Mouse (Mus musculus): ENCODE data around the gene Teddm2. TPM values are rescaled to one million over a fixed set of nuclear protein-coding genes. Genes with fewer than 3 reads are reported as not detected.

The Teddm2 gene
- polyA plus RNA-seq, 1 experiment from 2014 or later, result 0.46 TPM

DNA sequence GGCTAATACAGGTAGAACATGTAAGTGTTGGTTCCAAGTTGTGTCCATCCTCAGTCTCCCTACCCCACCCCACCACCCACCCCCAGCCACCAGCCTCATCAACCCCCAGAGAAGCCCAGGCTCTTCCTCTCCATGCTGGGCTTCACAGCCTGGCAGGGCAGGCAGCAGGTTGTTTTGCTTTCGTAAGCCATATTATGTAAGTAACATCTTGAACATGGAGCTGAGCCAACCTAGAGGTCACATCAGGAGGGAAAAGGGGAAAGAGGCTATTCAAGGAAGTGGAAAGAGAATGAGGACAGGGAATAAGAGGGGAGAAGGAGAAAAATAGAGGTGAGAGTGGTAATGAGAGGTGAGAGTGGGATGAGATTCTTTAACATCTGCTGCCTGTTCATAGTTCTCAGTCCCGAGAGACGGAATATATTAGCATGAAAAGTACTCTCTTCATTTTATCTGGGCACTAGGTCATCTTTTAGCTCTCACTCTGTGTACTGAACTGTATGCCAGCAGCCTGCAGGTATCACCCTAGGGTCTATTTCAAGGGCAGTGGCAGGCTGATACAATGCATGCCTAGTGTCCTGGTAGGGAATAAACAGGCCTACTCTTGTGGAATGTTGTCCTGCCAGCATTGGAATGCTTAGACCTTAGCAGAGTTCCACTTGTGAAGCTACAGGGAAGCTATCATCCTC is 18.6 kb upstream of the Teddm2 start:
- Histone ChIP-seq H3K9ac (no peak overlapping the region), H3K4me3 (no peak overlapping the region), H3K4me2 (replicated peaks) (no peak overlapping the region), H3K27me3 (no peaks in the 10 kb centered on the region), H3K27ac (no peak overlapping the region), H3K36me3 (no peaks in the 10 kb centered on the region), H3K4me1 (no peaks in the 10 kb centered on the region), H3K9me3 (no peaks in the 10 kb centered on the region)
- WGBS, result 83% methylated on average over 3 of the region's 3 CpGs
- ATAC-seq (ENCODE audit: low FRiP score, low read depth), result no peak

GRCm38 (mm10) chr1:153913869-153914268 is 13.8 kb upstream of the Teddm2 start:
- H3K9me3 ChIP-seq, result no peaks in the 10 kb centered on the region
- H3K27me3 ChIP-seq, result no peaks in the 10 kb centered on the region
- ATAC-seq (ENCODE audit: low FRiP score, low read depth), result no peak
- no peak overlapping the region for H3K4me3 ChIP-seq
- no peak overlapping the region for H3K9ac ChIP-seq
- no peaks in the 10 kb centered on the region for H3K4me1 ChIP-seq
- 85% methylated on average over 3 of the region's 3 CpGs for WGBS
- no peak overlapping the region for H3K4me2 ChIP-seq (replicated peaks)
- H3K36me3 ChIP-seq, result peaks cover 26% of the 10 kb centered on the region
- no peak overlapping the region for H3K27ac ChIP-seq

GRCm38 (mm10) chr1:153911276-153911795 is 11.3 kb upstream of the Teddm2 start:
- 81% methylated on average over 6 of the region's 6 CpGs for WGBS
- Histone ChIP-seq H3K27ac (no peak overlapping the region), H3K27me3 (no peaks in the 10 kb centered on the region), H3K4me1 (no peaks in the 10 kb centered on the region), H3K4me3 (no peak overlapping the region), H3K9me3 (no peaks in the 10 kb centered on the region), H3K36me3 (peaks cover 51% of the 10 kb centered on the region), H3K9ac (no peak overlapping the region), H3K4me2 (replicated peaks) (no peak overlapping the region)
- no peak for ATAC-seq (ENCODE audit: low FRiP score, low read depth)

- Histone ChIP-seq H3K9ac (no peak overlapping the region), H3K36me3 (peaks cover 60% of the 10 kb centered on the region), H3K4me3 (no peak overlapping the region), H3K27me3 (no peaks in the 10 kb centered on the region), H3K27ac (no peak overlapping the region), H3K9me3 (no peaks in the 10 kb centered on the region), H3K4me1 (no peaks in the 10 kb centered on the region), H3K4me2 (replicated peaks) (no peak overlapping the region)
- WGBS, result 95% methylated on average over 5 of the region's 5 CpGs
- no peak for ATAC-seq (ENCODE audit: low FRiP score, low read depth)
These were observed 10.4 kb upstream of the Teddm2 start for GRCm38 (mm10) chr1:153910423-153910822.

- Histone ChIP-seq H3K27me3 (no peaks in the 10 kb centered on the region), H3K27ac (no peak overlapping the region), H3K4me3 (no peak overlapping the region), H3K36me3 (peaks cover 65% of the 10 kb centered on the region), H3K4me1 (no peaks in the 10 kb centered on the region), H3K9me3 (no peaks in the 10 kb centered on the region), H3K9ac (no peak overlapping the region), H3K4me2 (replicated peaks) (no peak overlapping the region)
- no peak for ATAC-seq (ENCODE audit: low FRiP score, low read depth)
- WGBS, result 87% methylated on average over 9 of the region's 9 CpGs
These were observed 9.9 kb upstream of the Teddm2 start for GRCm38 (mm10) chr1:153909963-153910291.

DNA sequence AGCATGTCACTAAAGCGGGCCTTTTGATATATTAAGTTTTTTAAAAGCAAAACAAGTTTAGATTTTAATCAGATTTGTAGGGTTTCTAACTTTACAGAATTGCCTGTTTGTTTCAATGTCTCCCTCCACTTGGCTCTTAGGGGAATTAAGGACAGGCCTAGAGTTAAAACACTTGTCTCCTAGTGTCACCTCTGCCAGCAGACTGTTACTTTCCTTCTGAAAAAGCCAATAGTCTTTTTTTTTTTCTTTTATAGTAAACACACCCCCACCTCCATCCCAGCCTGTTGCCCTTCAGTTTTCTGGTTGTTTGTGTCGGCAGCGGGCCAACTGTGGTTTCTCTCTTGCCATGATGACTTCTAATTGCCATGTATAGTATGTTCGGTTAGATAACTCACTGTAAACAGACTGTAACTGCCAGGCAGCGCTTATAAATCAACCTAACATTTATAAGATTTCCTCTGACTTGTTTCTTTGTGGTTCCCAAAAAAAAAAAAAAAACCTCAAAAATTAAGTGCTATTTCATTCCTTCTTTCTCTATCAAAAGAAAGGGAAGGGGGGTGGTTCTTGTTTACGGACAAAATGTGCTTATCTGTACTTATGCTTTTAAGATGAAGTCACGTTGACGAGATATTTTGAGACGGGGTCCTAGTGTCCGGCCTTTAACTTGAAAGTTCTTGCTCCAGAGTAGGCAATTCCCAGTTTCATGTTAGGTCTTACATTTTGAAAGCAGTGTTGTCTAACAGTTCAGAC is 9.4 kb upstream of the Teddm2 start:
- WGBS, result 83% methylated on average over 10 of the region's 10 CpGs
- Histone ChIP-seq H3K36me3 (peaks cover 71% of the 10 kb centered on the region), H3K4me1 (no peaks in the 10 kb centered on the region), H3K4me3 (no peak overlapping the region), H3K27ac (no peak overlapping the region), H3K4me2 (replicated peaks) (no peak overlapping the region), H3K9ac (no peak overlapping the region), H3K27me3 (no peaks in the 10 kb centered on the region), H3K9me3 (no peaks in the 10 kb centered on the region)
- ATAC-seq (ENCODE audit: low FRiP score, low read depth), result no peak

DNA sequence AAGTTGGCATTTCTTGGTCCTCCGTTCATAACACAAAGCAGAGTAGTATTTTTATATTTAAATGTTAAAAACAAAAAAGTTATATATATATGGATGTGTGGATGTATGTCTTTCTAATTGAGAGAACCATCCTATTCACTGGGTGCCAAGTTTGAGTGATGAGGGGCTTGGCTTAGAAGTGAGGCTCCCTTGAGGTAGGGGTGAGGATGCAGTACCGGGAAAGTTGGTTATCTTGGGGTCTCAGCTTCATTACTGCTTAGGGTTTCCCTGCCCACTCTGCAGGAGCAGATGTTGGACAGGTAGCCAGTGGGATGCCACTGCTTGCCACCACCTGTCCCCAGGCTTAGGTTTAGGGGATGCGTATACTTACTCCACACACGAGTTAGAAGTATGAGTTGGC is 8.7 kb upstream of the Teddm2 start:
- no peak overlapping the region for H3K4me2 ChIP-seq (replicated peaks)
- no peak overlapping the region for H3K27ac ChIP-seq
- WGBS, result 90% methylated on average over 4 of the region's 4 CpGs
- no peaks in the 10 kb centered on the region for H3K4me1 ChIP-seq
- no peaks in the 10 kb centered on the region for H3K27me3 ChIP-seq
- H3K9ac ChIP-seq, result no peak overlapping the region
- H3K4me3 ChIP-seq, result no peak overlapping the region
- H3K9me3 ChIP-seq, result no peaks in the 10 kb centered on the region
- no peak for ATAC-seq (ENCODE audit: low FRiP score, low read depth)
- peaks cover 77% of the 10 kb centered on the region for H3K36me3 ChIP-seq

DNA sequence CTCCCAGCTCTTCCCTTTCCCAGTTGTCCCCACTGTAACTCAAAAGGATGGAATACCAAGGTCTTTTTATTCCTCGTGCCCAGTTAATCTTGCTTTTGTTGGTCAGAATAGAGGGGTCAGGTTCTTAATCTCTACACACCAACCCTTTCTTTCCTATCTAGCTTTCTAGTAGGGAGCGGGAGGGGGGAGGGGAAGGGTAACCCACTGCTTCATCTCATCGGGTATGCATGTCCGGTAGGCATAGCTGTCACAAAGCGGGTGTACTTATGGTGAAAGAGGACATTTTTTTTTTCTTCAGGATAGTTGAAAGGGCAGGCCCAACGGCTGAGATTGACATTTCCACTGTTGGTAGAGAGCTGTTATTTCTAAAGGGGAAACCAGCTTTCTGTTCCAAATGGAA is 8.2 kb upstream of the Teddm2 start:
- H3K4me3 ChIP-seq, result no peak overlapping the region
- no peaks in the 10 kb centered on the region for H3K27me3 ChIP-seq
- no peak overlapping the region for H3K4me2 ChIP-seq (replicated peaks)
- no peaks in the 10 kb centered on the region for H3K9me3 ChIP-seq
- no peak overlapping the region for H3K27ac ChIP-seq
- ATAC-seq (ENCODE audit: low FRiP score, low read depth), result no peak
- 88% methylated on average over 6 of the region's 6 CpGs for WGBS
- H3K9ac ChIP-seq, result no peak overlapping the region
- no peaks in the 10 kb centered on the region for H3K4me1 ChIP-seq
- H3K36me3 ChIP-seq, result peaks cover 82% of the 10 kb centered on the region

DNA sequence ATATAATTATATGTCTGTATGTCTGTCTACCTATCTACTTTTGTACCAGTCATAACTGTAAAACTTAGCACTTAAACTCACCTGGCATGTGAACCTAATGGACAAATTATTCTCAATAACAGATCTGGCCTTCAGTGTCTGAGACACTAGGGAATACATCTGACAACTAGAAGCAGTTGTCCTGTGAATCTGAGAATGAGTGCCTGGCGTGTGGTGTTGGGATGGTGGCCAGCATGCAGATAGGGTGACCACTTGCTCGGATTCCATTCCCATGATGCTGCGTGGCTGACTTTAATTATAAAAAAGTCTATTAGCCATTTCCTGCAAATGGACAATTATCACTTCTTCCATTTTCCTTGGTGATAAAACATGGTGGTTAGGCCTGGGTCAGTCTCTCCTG is 5.9 kb upstream of the Teddm2 start:
- no peak for ATAC-seq (ENCODE audit: low FRiP score, low read depth)
- H3K36me3 ChIP-seq, result peaks cover 80% of the 10 kb centered on the region
- no peaks in the 10 kb centered on the region for H3K27me3 ChIP-seq
- no peak overlapping the region for H3K27ac ChIP-seq
- H3K4me3 ChIP-seq, result no peak overlapping the region
- no peak overlapping the region for H3K4me2 ChIP-seq (replicated peaks)
- WGBS, result 93% methylated on average over 3 of the region's 3 CpGs
- peaks cover 22% of the 10 kb centered on the region for H3K4me1 ChIP-seq
- H3K9ac ChIP-seq, result no peak overlapping the region
- no peaks in the 10 kb centered on the region for H3K9me3 ChIP-seq

DNA sequence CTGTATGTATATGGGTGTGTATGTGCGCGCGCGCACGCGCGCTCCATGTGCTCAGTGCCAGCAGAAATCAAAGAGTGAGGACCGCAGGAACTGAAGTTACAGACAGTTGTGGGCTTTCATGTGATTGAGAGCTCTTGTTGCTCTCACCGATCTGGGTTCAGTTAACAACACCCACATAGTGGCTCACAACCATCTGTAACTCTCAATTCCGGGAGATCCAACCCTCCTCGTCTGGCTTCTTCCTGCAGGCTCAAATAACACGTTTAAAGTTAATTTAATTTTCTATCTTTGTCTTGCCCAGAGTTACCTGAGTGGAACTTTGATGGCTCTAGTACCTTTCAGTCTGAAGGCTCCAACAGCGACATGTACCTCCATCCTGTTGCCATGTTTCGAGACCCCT is 4.2 kb upstream of the Teddm2 start:
- Histone ChIP-seq H3K4me2 (replicated peaks) (no peak overlapping the region), H3K36me3 (peaks cover 64% of the 10 kb centered on the region), H3K4me3 (no peak overlapping the region), H3K27ac (no peak overlapping the region), H3K4me1 (peaks cover 22% of the 10 kb centered on the region), H3K27me3 (no peaks in the 10 kb centered on the region), H3K9ac (no peak overlapping the region), H3K9me3 (no peaks in the 10 kb centered on the region)
- WGBS, result 90% methylated on average over 14 of the region's 14 CpGs
- ATAC-seq (ENCODE audit: low FRiP score, low read depth), result no peak

DNA sequence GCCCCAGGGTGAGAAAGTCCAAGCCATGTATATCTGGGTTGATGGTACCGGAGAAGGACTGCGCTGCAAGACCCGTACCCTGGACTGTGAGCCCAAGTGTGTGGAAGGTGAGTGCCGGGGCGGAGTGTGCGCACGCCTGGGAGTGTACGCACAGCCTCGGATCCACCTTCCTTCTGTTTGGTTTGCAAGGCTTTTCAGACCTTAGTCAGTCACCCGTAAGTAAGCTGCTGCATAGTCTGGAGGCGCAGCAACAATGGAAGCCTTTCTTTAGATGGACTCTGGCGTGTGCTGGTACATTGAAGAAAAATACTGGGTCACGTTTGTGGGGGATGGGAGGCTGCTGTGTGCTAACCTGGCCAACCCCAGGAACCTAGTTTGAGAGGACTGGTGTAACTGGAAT is 3.0 kb upstream of the Teddm2 start:
- Histone ChIP-seq H3K4me2 (replicated peaks) (no peak overlapping the region), H3K36me3 (peaks cover 54% of the 10 kb centered on the region), H3K27ac (no peak overlapping the region), H3K27me3 (no peaks in the 10 kb centered on the region), H3K4me1 (peaks cover 25% of the 10 kb centered on the region), H3K4me3 (no peak overlapping the region), H3K9ac (no peak overlapping the region), H3K9me3 (no peaks in the 10 kb centered on the region)
- no peak for ATAC-seq (ENCODE audit: low FRiP score, low read depth)
- 90% methylated on average over 13 of the region's 13 CpGs for WGBS

GRCm38 (mm10) chr1:153900860-153901730 is 1.1 kb upstream of the Teddm2 start:
- no peaks in the 10 kb centered on the region for H3K9me3 ChIP-seq
- H3K4me1 ChIP-seq, result peaks cover 25% of the 10 kb centered on the region
- H3K27ac ChIP-seq, result peak overlapping the region; percentile 95; the same call in 1 of the 2 replicates

More at GRCm38 (mm10) chr1:153900860-153901730, 1.1 kb upstream of the Teddm2 start:
- ATAC-seq (ENCODE audit: low FRiP score, low read depth), result no peak
- Histone ChIP-seq H3K4me3 (peak overlapping the region; percentile 84), H3K9ac (peak overlapping the region; percentile 90), H3K4me2 (replicated peaks) (peak overlapping the region; percentile 70), H3K27me3 (no peaks in the 10 kb centered on the region), H3K36me3 (peaks cover 35% of the 10 kb centered on the region)
- 1% methylated on average over 25 of the region's 25 CpGs for WGBS
